Mouse (Mus musculus) liver, adult 10 weeks (tissue): ENCODE data around the gene Pus3. TPM values are rescaled to one million over a fixed set of nuclear protein-coding genes. Genes with fewer than 3 reads are reported as not detected.

ENCODE experiments used
- polyA plus RNA-seq: library from polyadenylated mRNA; stranded (reverse); fragments of 350-450 nt; fragmentation: Illumina TruSeq; extraction: RNeasy Lipid Tissue Mini Kit (QIAGEN cat#74804); gene quantifications from one replicate; pipeline ENCODE4 v1.2.3, GENCODE M21; 2014; ENCODE audit warnings: low read depth, low replicate concordance

The Pus3 gene
- polyA plus RNA-seq, result 11.5 TPM

DNA sequence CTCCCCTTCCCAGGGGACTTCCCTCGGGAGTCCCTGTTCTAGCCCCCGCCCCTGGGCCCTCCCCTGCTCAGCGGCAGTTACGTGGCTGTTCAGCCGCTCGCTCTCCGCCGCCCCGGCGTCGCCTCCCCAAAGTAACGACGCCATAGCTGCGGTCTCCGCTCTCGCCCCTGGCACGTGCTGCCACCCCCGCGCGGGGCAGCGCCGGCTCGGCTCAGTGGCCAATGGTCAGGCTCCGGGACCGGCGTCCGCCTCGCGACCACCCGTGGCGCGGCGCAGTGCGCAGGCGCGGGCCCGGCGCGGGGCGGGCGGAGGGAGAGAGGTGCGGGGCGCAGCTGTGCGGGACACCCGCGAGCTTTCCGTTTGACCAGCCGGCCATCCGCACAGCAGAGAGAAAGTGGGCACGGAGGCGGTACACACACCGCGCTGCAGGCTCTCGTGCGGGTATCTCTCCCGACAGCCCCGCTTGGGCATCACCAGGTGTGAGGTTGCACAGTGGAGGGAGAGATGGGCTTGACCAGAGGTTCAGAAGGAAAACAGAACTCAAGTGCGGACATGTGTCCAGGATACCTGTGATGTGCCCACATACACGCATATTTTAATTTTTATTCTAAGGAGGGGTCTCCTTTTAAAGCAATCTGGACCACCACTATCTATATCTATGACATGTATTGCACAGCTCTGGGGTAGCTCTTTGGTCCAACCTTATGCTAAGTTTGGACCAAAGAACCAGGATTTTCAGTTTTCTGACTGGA lies at the start of gene Pus3, which contains the start of gene Ddx25:
TSS of gene Pus3 (plus strand) at position 339 of the 752 bp plus-strand sequence.
TSS of gene Ddx25 (minus strand) at position 272 of the 752 bp plus-strand sequence.

DNA sequence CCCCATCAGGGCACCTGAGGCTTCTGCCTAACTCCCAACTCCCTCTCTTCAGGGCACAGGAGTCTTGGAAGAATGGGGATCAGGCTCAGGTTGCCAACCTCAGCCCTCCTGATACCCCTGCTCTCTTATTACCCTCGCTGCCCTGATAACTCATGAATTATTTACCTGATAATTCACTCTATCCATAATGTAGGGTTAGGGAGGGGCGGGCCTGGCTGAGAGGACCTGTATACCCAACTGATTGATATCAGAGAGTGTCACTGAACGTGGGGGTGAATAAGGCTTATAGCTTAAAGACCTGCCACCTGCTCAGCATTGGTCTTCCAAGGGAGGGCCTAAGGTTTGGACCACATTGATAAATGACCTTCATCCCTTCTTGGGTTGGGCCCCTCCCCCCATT lies 40.2 kb upstream of the Pus3 start, which contains the start of gene Gm1113:
TSS of gene Gm1113 (minus strand) at position 101 of the 400 bp plus-strand sequence.

DNA sequence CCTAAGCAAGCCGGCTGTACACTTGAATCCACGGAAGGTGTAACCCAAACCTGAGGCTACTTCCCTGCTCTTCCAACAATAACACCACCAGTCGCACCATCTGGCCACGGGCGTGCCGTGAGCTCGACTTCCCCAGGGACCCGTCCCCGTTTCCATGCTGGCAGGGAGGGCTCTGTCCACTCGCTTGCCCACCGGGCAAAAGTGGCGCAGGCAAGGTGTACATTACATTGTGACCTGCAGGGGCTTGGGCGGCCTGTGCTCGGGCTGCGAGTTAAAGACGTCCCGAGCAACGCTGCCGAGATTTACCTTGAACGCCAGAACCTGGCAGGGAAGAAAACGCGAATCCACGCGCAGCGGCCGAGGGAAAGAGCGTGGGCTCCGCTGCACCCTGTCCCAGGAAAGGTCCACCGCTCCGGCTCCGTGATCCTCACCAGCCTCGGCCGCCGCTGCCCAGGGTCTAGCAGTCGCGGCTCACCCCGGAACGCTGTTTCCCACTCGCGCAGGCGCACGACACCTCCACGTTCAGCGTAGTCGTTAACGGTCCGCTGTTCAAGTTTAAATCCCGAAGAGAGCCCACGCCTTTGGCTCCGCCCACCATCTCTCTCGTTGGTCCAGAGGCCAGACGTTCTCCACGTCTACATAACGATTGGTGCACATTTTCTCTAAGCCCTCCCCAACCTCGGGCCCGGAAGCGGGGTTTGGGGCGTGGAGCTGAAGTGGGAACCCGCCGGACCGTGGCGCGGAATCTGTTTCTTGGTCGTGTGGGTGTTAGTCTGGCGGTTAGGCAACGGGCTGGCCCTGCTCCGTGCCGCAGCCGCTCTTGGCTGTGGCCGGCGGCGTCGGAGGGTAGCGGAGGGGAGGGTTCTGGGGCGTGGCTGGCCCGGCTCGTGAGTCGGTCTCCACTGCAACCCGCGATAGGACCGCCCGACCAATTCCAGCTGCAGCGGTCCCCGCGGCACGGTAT lies 11.5 kb downstream of the Pus3 start, which contains the start of the genes Pate2 and Hyls1:
TSS of gene Pate2 (plus strand) at position 714 of the 964 bp plus-strand sequence.
TSS of gene Hyls1 (minus strand) at position 828 of the 964 bp plus-strand sequence.

DNA sequence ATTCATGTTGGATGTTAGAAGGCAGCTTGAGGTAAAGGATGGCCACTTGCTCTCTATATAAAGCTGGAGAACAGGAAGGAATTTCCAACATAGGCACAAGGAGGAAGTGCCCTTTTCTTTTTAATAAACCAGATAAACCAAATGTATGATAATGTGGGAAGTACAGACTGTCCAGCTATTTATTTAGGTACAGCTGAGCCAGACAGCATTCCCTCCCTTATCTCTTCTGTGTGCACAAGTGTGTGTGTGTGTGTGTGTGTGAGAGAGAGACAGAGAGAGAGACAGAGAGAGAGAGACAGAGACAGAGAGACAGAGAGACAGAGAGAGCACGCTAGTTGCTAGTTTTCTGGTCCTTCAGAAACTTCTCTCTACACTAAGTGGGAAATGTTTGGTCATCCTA lies 53.4 kb downstream of the Pus3 start, which contains the start of gene Pate4:
TSS of gene Pate4 (minus strand) at position 101 of the 400 bp plus-strand sequence.

Other genes with a start within 250 kb of the Pus3 start
- gene Cdon, start 137.5 kb upstream of the Pus3 start, polyA plus RNA-seq, result 0.82 TPM
- not detected for gene Gm1113, start 40.3 kb upstream of the Pus3 start, polyA plus RNA-seq
- 0.05 TPM for gene Ddx25, start 67 bp upstream of the Pus3 start, polyA plus RNA-seq
- not detected for gene Pate2, start 11.7 kb downstream of the Pus3 start, polyA plus RNA-seq
- 2.1 TPM for gene Hyls1, start 11.8 kb downstream of the Pus3 start, polyA plus RNA-seq
- gene Pate4, start 53.3 kb downstream of the Pus3 start, polyA plus RNA-seq, result not detected
- gene Pate3, start 89.6 kb downstream of the Pus3 start, polyA plus RNA-seq, result not detected
- not detected for gene Pate1, start 128.8 kb downstream of the Pus3 start, polyA plus RNA-seq
- not detected for gene Gm17677, start 182.5 kb downstream of the Pus3 start, polyA plus RNA-seq
- gene Gm17727, start 219.5 kb downstream of the Pus3 start, polyA plus RNA-seq, result not detected
- gene Gm27235, start 231.5 kb downstream of the Pus3 start, polyA plus RNA-seq, result not detected
- gene D730048I06Rik, start 231.5 kb downstream of the Pus3 start, polyA plus RNA-seq, result not detected